ENCODE assay signal across 9 mouse cellular contexts in genomic region chr2:180473080-180473440, GRCm38 (mm10). TPM values are rescaled to one million over a fixed set of nuclear protein-coding genes. Genes with fewer than 3 reads are reported as not detected.
DNase-seq lines count a peak whose midpoint lies in the region; ATAC-seq and TF ChIP-seq lines count a peak whose summit lies in the region.
"Had no signal": no experiment of that assay in that cellular context is flagged by ENCODE, and none has a peak within 500 bp of the region (broad histone marks: within the 10 kb centered on the region; RNA-seq: fewer than 3 reads in every experiment).

No protein-coding gene starts in this region.

- no peak overlapping the region for H3K4me3 ChIP-seq in thymus, adult 2 months (ENCODE audit: control insufficient read depth, insufficient read depth, low read length)
- H3K4me3 ChIP-seq in heart, embryonic 16.5 days (ENCODE audit: low read length), result no peak overlapping the region
- no peak overlapping the region for H3K4me3 ChIP-seq in liver, embryonic 13.5 days (replicated peaks)

- no peaks in the 10 kb centered on the region for H3K27me3 ChIP-seq in thymus, adult 2 months (ENCODE audit: control insufficient read depth, insufficient read depth, low read length)
- H3K27me3 ChIP-seq in heart, embryonic 16.5 days (ENCODE audit: control insufficient read depth, insufficient read depth, low read length), result no peaks in the 10 kb centered on the region
- H3K27me3 ChIP-seq in liver, embryonic 13.5 days, result 0 out of 2 replicates have a peak, but pooled peaks cover 8% of the 10 kb centered on the region

- H3K9me3 ChIP-seq in heart, embryonic 16.5 days (replicated peaks; ENCODE audit: control insufficient read depth, low read length), result no peaks in the 10 kb centered on the region
- H3K9me3 ChIP-seq in liver, embryonic 13.5 days (replicated peaks), result no peaks in the 10 kb centered on the region

- TF ChIP-seq CTCF in thymus, adult 2 months (IDR thresholded peaks at IDR 0.05; ENCODE audit: borderline replicate concordance, control insufficient read depth, extremely low read depth, insufficient read depth, low read length, poor library complexity), result no peak

- peak; percentile 20 for DNase-seq in thymus, adult 2 months
- DNase-seq in thymus, adult 18-20 months, result no peak
- DNase-seq in embryo, embryonic 11 days, result peak; percentile 85
- DNase-seq in kidney, postnatal 36 days, result peak; percentile 52 to 54
- DNase-seq in liver, embryonic 13.5 days, result no peak

- no peak for TF ChIP-seq POLR2A in thymus, adult 2 months (IDR thresholded peaks at IDR 0.05; ENCODE audit: control insufficient read depth, extremely low read depth, insufficient read depth, low read length, poor library complexity)

- peak; percentile 64 for ATAC-seq in heart, embryonic 16.5 days (replicated peaks; ENCODE audit: extremely low read depth, insufficient read depth, low FRiP score)
- peak; percentile 54 for ATAC-seq in liver, embryonic 13.5 days (ENCODE audit: low read depth)
- ATAC-seq in neutrophil, adult 5-6 weeks (ENCODE audit: extremely low read depth, insufficient number of reproducible peaks, low FRiP score, poor library complexity, severe bottlenecking), result peak; percentile 27; the same call in 1 of the 2 replicates
- no peak for ATAC-seq in activated CD4-positive, CD25-positive, alpha-beta regulatory T cell, adult 4 months

- H3K9ac ChIP-seq in heart, embryonic 16.5 days (ENCODE audit: low read length), result no peak overlapping the region
- H3K9ac ChIP-seq in liver, embryonic 13.5 days, result no peak overlapping the region

- no peak overlapping the region for H3K4me2 ChIP-seq in heart, embryonic 16.5 days (ENCODE audit: low read depth, low read length)
- H3K4me2 ChIP-seq in liver, embryonic 13.5 days, result no peak overlapping the region

- no peak overlapping the region for H3K27ac ChIP-seq in thymus, adult 2 months (ENCODE audit: control insufficient read depth, insufficient read depth, low read length)
- no peak overlapping the region for H3K27ac ChIP-seq in heart, embryonic 16.5 days (ENCODE audit: low read length)
- no peak overlapping the region for H3K27ac ChIP-seq in liver, embryonic 13.5 days

- H3K4me1 ChIP-seq in thymus, adult 2 months (replicated peaks; ENCODE audit: control insufficient read depth, insufficient read depth, low read length), result no peaks in the 10 kb centered on the region
- no peaks in the 10 kb centered on the region for H3K4me1 ChIP-seq in heart, embryonic 16.5 days (ENCODE audit: control insufficient read depth, insufficient read depth, low read length)
- H3K4me1 ChIP-seq in liver, embryonic 13.5 days (replicated peaks), result no peaks in the 10 kb centered on the region; the same call in 1 of the 2 replicates

- 78% methylated on average over 7 of the region's 7 CpGs for WGBS in thymus, adult 2 months
- WGBS in heart, embryonic 16.5 days, result 38% methylated on average over 7 of the region's 7 CpGs
- WGBS in liver, embryonic 13.5 days (ENCODE audit: insufficient replicate concordance), result 51% methylated on average over 7 of the region's 7 CpGs

- H3K36me3 ChIP-seq in thymus, adult 2 months (ENCODE audit: control insufficient read depth, insufficient read depth, low read length), result no peaks in the 10 kb centered on the region
- H3K36me3 ChIP-seq in heart, embryonic 16.5 days (ENCODE audit: control insufficient read depth, insufficient read depth), result no peaks in the 10 kb centered on the region
- no peaks in the 10 kb centered on the region for H3K36me3 ChIP-seq in liver, embryonic 13.5 days

RNA-seq across cellular contexts. Expression of gene Slco4a1, which starts 17.0 kb away (rescaled TPM):
- 21.2 and 22.6 TPM in 2 replicates for polyA plus RNA-seq in thymus, adult 2 months (2012; rRNA removed)
- 0.84 and 2.1 TPM in 2 replicates for polyA plus RNA-seq in heart, embryonic 16.5 days (2015; fragmentation: Nextera tagmentation; extraction: Ambion mirVana)
- polyA plus RNA-seq in liver, embryonic 13.5 days (2015; fragmentation: Nextera tagmentation; extraction: Ambion mirVana), result 0.52 and 0.68 TPM in 2 replicates
- 6.4 and 8.4 TPM in 2 replicates for total RNA-seq in neutrophil, adult 5-6 weeks (2017)
- 1 to 10 TPM; 1.3 to 3.0 TPM for polyA plus RNA-seq in activated CD4-positive, CD25-positive, alpha-beta regulatory T cell, adult 4 months (2017; shearing (Covaris generic))

RNA-seq across cellular contexts. Expression of gene Ntsr1, which starts 26.7 kb away (rescaled TPM):
- polyA plus RNA-seq in thymus, adult 2 months (2012; rRNA removed), result 0.19 and 0.40 TPM in 2 replicates
- 1.9 and 2.0 TPM in 2 replicates for polyA plus RNA-seq in heart, embryonic 16.5 days (2015; fragmentation: Nextera tagmentation; extraction: Ambion mirVana)
- polyA plus RNA-seq in liver, embryonic 13.5 days (2015; fragmentation: Nextera tagmentation; extraction: Ambion mirVana), result 0.08 and 0.13 TPM in 2 replicates
- total RNA-seq in neutrophil, adult 5-6 weeks (2017), result not detected in 2 replicates
- polyA plus RNA-seq in activated CD4-positive, CD25-positive, alpha-beta regulatory T cell, adult 4 months (2017; shearing (Covaris generic)), result not detected
- total RNA-seq: gastrocnemius, postnatal 36 days had no signal

Comparison
In these comparisons a context has a peak if more than half of its experiments do, and no peak if none do; other contexts are left out.
1. DNase-seq: peak in thymus, adult 2 months (single experiment), embryo, embryonic 11 days (single experiment) and kidney, postnatal 36 days (2 of 2); none in thymus, adult 18-20 months (0 of 2) and liver, embryonic 13.5 days (single experiment).